Mouse (Mus musculus): ENCODE data around the gene Cd207. TPM values are rescaled to one million over a fixed set of nuclear protein-coding genes. Genes with fewer than 3 reads are reported as not detected.
A peak's percentile ranks its signal among the peaks of the same experiment; 100 is the strongest.
"Not testable (repeated sequence)": the region's sequence is repeated elsewhere in the genome, so short reads cannot be mapped to it uniquely, and the experiment has no call there.

The Cd207 gene
- polyA plus RNA-seq, 1 experiment from 2014 or later: not detected

DNA sequence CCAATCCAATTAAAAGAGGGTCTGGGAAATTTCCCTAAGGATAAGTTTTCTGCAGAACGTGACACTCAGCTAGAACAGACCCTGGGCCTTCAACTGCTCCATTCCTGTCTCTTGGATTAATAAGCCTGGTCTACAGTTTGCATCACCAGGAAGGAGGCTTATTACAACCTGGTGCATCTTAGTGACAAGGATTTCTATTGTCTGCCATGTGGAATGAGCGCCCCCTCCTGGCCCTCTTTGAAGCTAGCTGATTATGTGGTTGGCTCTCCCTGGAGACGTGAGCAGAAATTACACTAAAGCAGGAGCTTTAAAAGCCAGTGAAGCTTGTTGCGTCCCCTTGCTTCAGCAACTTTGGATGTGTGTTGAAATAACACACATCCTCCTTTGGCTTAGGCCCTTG is 4.3 kb downstream of the Cd207 start:
- Histone ChIP-seq H3K27ac (ENCODE audit: low read length) (no peak overlapping the region), H3K4me2 (ENCODE audit: low read length) (no peak overlapping the region), H3K9me3 (replicated peaks; ENCODE audit: control insufficient read depth, low read length, poor library complexity, severe bottlenecking) (no peaks in the 10 kb centered on the region), H3K27me3 (ENCODE audit: control insufficient read depth, insufficient read depth, low read depth, low read length) (peaks cover 2% of the 10 kb centered on the region; the same call in 1 of the 2 replicates), H3K9ac (ENCODE audit: low read depth, low read length) (no peak overlapping the region), H3K36me3 (ENCODE audit: control insufficient read depth, insufficient read depth, low read length) (no peaks in the 10 kb centered on the region), H3K4me3 (ENCODE audit: low read depth, low read length) (no peak overlapping the region), H3K4me1 (ENCODE audit: control insufficient read depth, insufficient read depth, low read length) (no peaks in the 10 kb centered on the region)
- whole genome bisulfite sequencing: 4% methylated on average over 4 of the region's 4 CpGs
- 0 out of 2 replicates have a peak, but pooled peaks have one; percentile 45 for ATAC-seq

GRCm38 (mm10) chr6:83665009-83665408 is 12.6 kb downstream of the Cd207 start:
- Histone ChIP-seq H3K9me3 (replicated peaks; ENCODE audit: control insufficient read depth, low read length, poor library complexity, severe bottlenecking) (no peaks in the 10 kb centered on the region), H3K27ac (ENCODE audit: low read length) (no peak overlapping the region), H3K27me3 (ENCODE audit: control insufficient read depth, insufficient read depth, low read depth, low read length) (no peaks in the 10 kb centered on the region), H3K4me2 (ENCODE audit: low read length) (no peak overlapping the region), H3K36me3 (ENCODE audit: control insufficient read depth, insufficient read depth, low read length) (no peaks in the 10 kb centered on the region), H3K9ac (ENCODE audit: low read depth, low read length) (no peak overlapping the region), H3K4me1 (ENCODE audit: control insufficient read depth, insufficient read depth, low read length) (no peaks in the 10 kb centered on the region), H3K4me3 (ENCODE audit: low read depth, low read length) (no peak overlapping the region)
- WGBS: 87% methylated on average over 2 of the region's 2 CpGs
- ATAC-seq: no peak

GRCm38 (mm10) chr6:83660821-83661220 is 16.8 kb downstream of the Cd207 start:
- H3K4me1 ChIP-seq (ENCODE audit: control insufficient read depth, insufficient read depth, low read length): no peaks in the 10 kb centered on the region
- no peaks in the 10 kb centered on the region for H3K27me3 ChIP-seq (ENCODE audit: control insufficient read depth, insufficient read depth, low read depth, low read length)
- H3K4me2 ChIP-seq (ENCODE audit: low read length): no peak overlapping the region
- no peak overlapping the region for H3K27ac ChIP-seq (ENCODE audit: low read length)
- no peak for ATAC-seq
- H3K9ac ChIP-seq (ENCODE audit: low read depth, low read length): no peak overlapping the region
- WGBS: 88% methylated on average over 4 of the region's 4 CpGs
- H3K36me3 ChIP-seq (ENCODE audit: control insufficient read depth, insufficient read depth, low read length): no peaks in the 10 kb centered on the region
- no peaks in the 10 kb centered on the region for H3K9me3 ChIP-seq (replicated peaks; ENCODE audit: control insufficient read depth, low read length, poor library complexity, severe bottlenecking)
- no peak overlapping the region for H3K4me3 ChIP-seq (ENCODE audit: low read depth, low read length)

DNA sequence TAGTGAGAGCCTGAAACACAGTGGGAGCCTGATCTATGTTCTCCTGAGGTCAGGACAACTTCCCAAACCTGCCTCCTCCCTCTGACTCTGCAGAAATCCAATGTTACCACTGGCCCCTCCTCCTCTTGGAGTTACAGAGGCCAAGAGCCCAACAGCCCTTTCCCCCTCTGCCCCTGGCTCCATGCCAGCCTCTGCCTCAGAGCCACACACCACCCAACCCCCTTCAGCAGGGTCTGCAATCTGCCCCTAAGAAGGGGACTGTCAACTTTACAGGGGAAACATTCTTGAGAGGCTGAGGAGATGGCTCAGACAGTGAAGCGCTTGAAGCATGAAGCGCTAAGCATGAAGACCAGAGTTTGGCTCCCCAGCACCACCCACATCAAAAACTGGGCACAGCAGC is 21.6 kb downstream of the Cd207 start, which contains the start of gene Clec4f:
Gene Clec4f (minus strand): TSS at position 101 of the 400 bp plus-strand sequence.
- Histone ChIP-seq H3K36me3 (ENCODE audit: control insufficient read depth, insufficient read depth, low read length) (no peaks in the 10 kb centered on the region), H3K9ac (ENCODE audit: low read depth, low read length) (no peak within 1 kb of the TSS), H3K27ac (ENCODE audit: low read length) (no peak within 1 kb of the TSS), H3K4me3 (ENCODE audit: low read depth, low read length) (no peak within 1 kb of the TSS), H3K4me1 (ENCODE audit: control insufficient read depth, insufficient read depth, low read length) (no peaks in the 10 kb centered on the region), H3K27me3 (ENCODE audit: control insufficient read depth, insufficient read depth, low read depth, low read length) (no peaks in the 10 kb centered on the region), H3K4me2 (ENCODE audit: low read length) (no peak within 1 kb of the TSS), H3K9me3 (replicated peaks; ENCODE audit: control insufficient read depth, low read length, poor library complexity, severe bottlenecking) (no peaks in the 10 kb centered on the region)
- WGBS: 96% methylated on average over 2 of the region's 2 CpGs
- no peak for ATAC-seq

- no peak overlapping the region for H3K9ac ChIP-seq (ENCODE audit: low read depth, low read length)
- H3K36me3 ChIP-seq (ENCODE audit: control insufficient read depth, insufficient read depth, low read length): no peaks in the 10 kb centered on the region
- H3K4me1 ChIP-seq (ENCODE audit: control insufficient read depth, insufficient read depth, low read length): no peaks in the 10 kb centered on the region
- H3K27me3 ChIP-seq (ENCODE audit: control insufficient read depth, insufficient read depth, low read depth, low read length): no peaks in the 10 kb centered on the region
- H3K4me2 ChIP-seq (ENCODE audit: low read length): no peak overlapping the region
- no peak for ATAC-seq
- no peaks in the 10 kb centered on the region for H3K9me3 ChIP-seq (replicated peaks; ENCODE audit: control insufficient read depth, low read length, poor library complexity, severe bottlenecking)
- WGBS: 91% methylated on average over 10 of the region's 10 CpGs
- H3K4me3 ChIP-seq (ENCODE audit: low read depth, low read length): no peak overlapping the region
- H3K27ac ChIP-seq (ENCODE audit: low read length): no peak overlapping the region
Measured at GRCm38 (mm10) chr6:83646715-83647114, 30.9 kb downstream of the Cd207 start.

- H3K36me3 ChIP-seq (ENCODE audit: control insufficient read depth, insufficient read depth, low read length): no peaks in the 10 kb centered on the region
- ATAC-seq: no peak
- WGBS: 87% methylated on average over 1 of the region's 1 CpGs
- no peak overlapping the region for H3K27ac ChIP-seq (ENCODE audit: low read length)
- H3K9me3 ChIP-seq (replicated peaks; ENCODE audit: control insufficient read depth, low read length, poor library complexity, severe bottlenecking): no peaks in the 10 kb centered on the region
- H3K9ac ChIP-seq (ENCODE audit: low read depth, low read length): no peak overlapping the region
- H3K4me1 ChIP-seq (ENCODE audit: control insufficient read depth, insufficient read depth, low read length): no peaks in the 10 kb centered on the region
- H3K27me3 ChIP-seq (ENCODE audit: control insufficient read depth, insufficient read depth, low read depth, low read length): no peaks in the 10 kb centered on the region
- H3K4me2 ChIP-seq (ENCODE audit: low read length): no peak overlapping the region
- H3K4me3 ChIP-seq (ENCODE audit: low read depth, low read length): no peak overlapping the region
Measured at GRCm38 (mm10) chr6:83635329-83635728, 42.3 kb downstream of the Cd207 start.

DNA sequence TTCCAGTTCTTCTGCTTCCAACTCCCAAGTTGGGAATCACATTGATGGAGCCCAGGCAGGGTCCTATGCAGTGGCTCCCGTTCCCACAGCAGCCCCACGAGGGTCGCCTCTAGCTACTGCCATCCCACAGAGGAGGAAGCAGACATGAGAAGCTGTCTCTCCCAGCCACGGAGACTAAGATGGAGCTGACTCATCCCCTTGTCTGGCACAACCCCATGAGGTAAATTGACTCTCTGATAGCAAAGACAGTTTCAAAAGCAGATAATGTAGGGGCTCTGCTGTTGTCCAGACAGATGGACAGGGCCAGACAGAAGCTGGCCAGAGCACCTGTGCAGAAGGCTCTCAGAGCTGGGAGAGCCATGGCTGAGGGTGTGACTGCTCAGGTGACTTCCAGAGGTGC is 43.0 kb downstream of the Cd207 start:
- 85% methylated on average over 4 of the region's 4 CpGs for WGBS
- H3K4me1 ChIP-seq (ENCODE audit: control insufficient read depth, insufficient read depth, low read length): not testable (repeated sequence)

DNA sequence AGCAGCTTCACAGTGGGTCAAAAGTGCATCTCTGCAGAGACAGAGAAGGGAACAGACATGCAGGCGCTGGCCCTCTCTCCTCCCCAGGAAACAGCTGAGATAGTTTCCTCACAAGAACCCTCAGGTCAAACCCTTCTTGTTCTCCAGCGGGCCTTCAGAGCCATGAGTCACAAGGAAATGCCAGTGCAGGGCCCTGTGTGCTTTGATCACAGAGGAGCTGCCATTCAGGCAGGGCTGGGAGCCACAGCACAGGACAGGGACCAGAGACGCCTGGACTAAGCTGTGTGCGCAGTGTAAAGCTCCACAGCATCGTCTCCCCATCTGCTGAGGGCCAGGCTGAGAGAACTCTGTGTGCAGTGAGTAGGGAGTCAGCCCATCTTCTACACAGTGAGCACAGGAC is 43.6 kb downstream of the Cd207 start:
- not testable (repeated sequence) for H3K4me3 ChIP-seq (ENCODE audit: low read depth, low read length); H3K27me3 ChIP-seq (ENCODE audit: control insufficient read depth, insufficient read depth, low read depth, low read length); ATAC-seq; H3K4me2 ChIP-seq (ENCODE audit: low read length); H3K9me3 ChIP-seq (replicated peaks; ENCODE audit: control insufficient read depth, low read length, poor library complexity, severe bottlenecking); H3K27ac ChIP-seq (ENCODE audit: low read length); H3K4me1 ChIP-seq (ENCODE audit: control insufficient read depth, insufficient read depth, low read length); H3K9ac ChIP-seq (ENCODE audit: low read depth, low read length); H3K36me3 ChIP-seq (ENCODE audit: control insufficient read depth, insufficient read depth, low read length)
- WGBS: 59% methylated on average over 5 of the region's 5 CpGs

More for the DNA sequence above, 43.0 kb downstream of the Cd207 start:
- not testable (repeated sequence) for H3K36me3 ChIP-seq (ENCODE audit: control insufficient read depth, insufficient read depth, low read length); H3K4me3 ChIP-seq (ENCODE audit: low read depth, low read length); H3K27me3 ChIP-seq (ENCODE audit: control insufficient read depth, insufficient read depth, low read depth, low read length); H3K4me2 ChIP-seq (ENCODE audit: low read length); H3K27ac ChIP-seq (ENCODE audit: low read length); H3K9ac ChIP-seq (ENCODE audit: low read depth, low read length); ATAC-seq; H3K9me3 ChIP-seq (replicated peaks; ENCODE audit: control insufficient read depth, low read length, poor library complexity, severe bottlenecking)

GRCm38 (mm10) chr6:83631815-83632214 is 45.8 kb downstream of the Cd207 start:
- H3K9me3 ChIP-seq (replicated peaks; ENCODE audit: control insufficient read depth, low read length, poor library complexity, severe bottlenecking): no peaks in the 10 kb centered on the region
- no peak for ATAC-seq
- no peak overlapping the region for H3K4me3 ChIP-seq (ENCODE audit: low read depth, low read length)
- no peaks in the 10 kb centered on the region for H3K36me3 ChIP-seq (ENCODE audit: control insufficient read depth, insufficient read depth, low read length)
- no peak overlapping the region for H3K27ac ChIP-seq (ENCODE audit: low read length)
- H3K4me1 ChIP-seq (ENCODE audit: control insufficient read depth, insufficient read depth, low read length): no peaks in the 10 kb centered on the region
- H3K9ac ChIP-seq (ENCODE audit: low read depth, low read length): no peak overlapping the region
- no peaks in the 10 kb centered on the region for H3K27me3 ChIP-seq (ENCODE audit: control insufficient read depth, insufficient read depth, low read depth, low read length)
- no peak overlapping the region for H3K4me2 ChIP-seq (ENCODE audit: low read length)
- 76% methylated on average over 4 of the region's 4 CpGs for WGBS

Data from midbrain, embryonic 16.5 days (tissue).